Mouse (Mus musculus) embryonic facial prominence, embryonic 11.5 days (tissue): ENCODE results near the gene Blmh. TPM values are rescaled to one million over a fixed set of nuclear protein-coding genes. Genes with fewer than 3 reads are reported as not detected.

Experiments
- ATAC-seq: fragments of 200-750 bp; cut with Nextera tagmentation; replicated peaks from 2 replicates; pipeline ENCODE4 v1.8.0; 2017; ENCODE audit warnings: low read depth; ENCODE audit not compliant: insufficient number of reproducible peaks, low FRiP score, low TSS enrichment
- DNase-seq: peaks from one replicate; pipeline ENCODE4 v3.0.0-alpha.2; 2015; ENCODE audit warnings: low spot score
- H3K27ac ChIP-seq: fragments of 300-500 bp; sonication (generic); replicated peaks from 2 replicates; pipeline ENCODE4 v1.5.1; 2014; ENCODE audit warnings: mild to moderate bottlenecking, low read depth, low read length, control low read depth
- H3K27me3 ChIP-seq: fragments of 300-500 bp; sonication (generic); 2 replicates; pipeline ENCODE4 v1.6.1; 2014; ENCODE audit warnings: mild to moderate bottlenecking, low read length, moderate library complexity, mixed read lengths; ENCODE audit not compliant: control insufficient read depth, insufficient read depth
- H3K36me3 ChIP-seq: fragments of 300-500 bp; sonication (generic); replicated peaks from 2 replicates; pipeline ENCODE4 v1.6.1; 2014; ENCODE audit warnings: low read depth, mild to moderate bottlenecking, low read length, moderate library complexity, mixed read lengths; ENCODE audit not compliant: control insufficient read depth, insufficient read depth
- H3K4me1 ChIP-seq: fragments of 300-500 bp; sonication (generic); 2 replicates; pipeline ENCODE4 v1.6.1; 2014; ENCODE audit warnings: low read length, mixed read lengths; ENCODE audit not compliant: control insufficient read depth, insufficient read depth
- H3K4me2 ChIP-seq: fragments of 300-500 bp; sonication (generic); 2 replicates; pipeline ENCODE4 v1.6.1; 2014; ENCODE audit warnings: low read depth, mild to moderate bottlenecking, control low read depth, low read length, moderate library complexity
- H3K4me3 ChIP-seq: fragments of 300-500 bp; sonication (generic); 2 replicates; pipeline ENCODE4 v1.5.1; 2014; ENCODE audit warnings: low read depth, low read length, control low read depth
- H3K9ac ChIP-seq: fragments of 300-500 bp; sonication (generic); replicated peaks from 2 replicates; pipeline ENCODE4 v1.6.1; 2014; ENCODE audit warnings: mild to moderate bottlenecking, control low read depth, low read length
- H3K9me3 ChIP-seq: fragments of 300-500 bp; sonication (generic); replicated peaks from 2 replicates; pipeline ENCODE4 v1.6.1; 2016; ENCODE audit warnings: mild to moderate bottlenecking, low read length, inconsistent platforms, mixed read lengths; ENCODE audit not compliant: control insufficient read depth
- WGBS: fragments of 180-500 bp; shearing (Covaris S2); extraction: QIAGEN DNeasy Blood & Tissue Kit; methylation state at CpG from one replicate; pipeline ENCODE4 v1.1.7; 2014; 5-methylcytosine and 5-hydroxymethylcytosine counted together
- polyA plus RNA-seq: library from polyadenylated mRNA; unstranded; fragments of >200 nt; fragmentation: Nextera tagmentation; extraction: Ambion mirVana; gene quantifications from 2 replicates; pipeline ENCODE4 v1.2.1, GENCODE M21; 2014

Gene Blmh
- polyA plus RNA-seq, 1 experiment from 2014 or later = 187 TPM

DNA sequence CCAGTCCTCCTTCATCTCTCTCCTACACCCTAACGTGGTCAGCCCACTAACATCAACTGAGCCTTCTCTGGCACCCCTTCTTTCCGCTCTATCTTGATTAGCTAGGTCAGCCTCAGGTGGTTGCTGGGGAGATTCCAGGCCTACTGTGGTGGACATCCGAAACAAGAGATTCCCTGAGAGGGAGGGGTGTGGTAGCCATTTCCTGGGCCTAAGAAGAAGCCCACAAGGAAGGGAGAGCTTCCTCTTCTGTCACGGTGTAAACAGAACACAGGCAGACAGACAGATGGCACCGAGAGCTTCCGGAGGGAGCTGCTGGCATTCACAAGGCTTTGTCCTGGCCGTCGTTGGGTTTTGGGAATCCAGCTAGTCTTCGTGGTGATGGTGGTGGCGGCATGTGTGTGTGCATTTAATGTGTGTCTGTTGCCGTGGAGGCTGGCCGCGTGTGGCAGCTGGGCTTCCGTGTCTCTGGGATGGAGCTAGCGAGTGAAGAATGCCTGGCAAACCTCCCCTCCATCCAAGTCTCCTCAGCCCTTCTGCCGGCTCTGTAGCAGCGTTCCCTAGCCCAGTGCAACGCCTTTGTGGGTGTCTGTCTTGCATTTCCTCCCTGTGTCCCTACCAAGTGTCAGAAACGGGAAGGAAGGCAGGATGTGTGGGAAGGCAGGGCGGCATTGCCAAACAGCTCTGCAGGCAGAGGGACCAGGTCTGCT lies 71.5 kb downstream of the Blmh start:
- no peak for ATAC-seq
- no peak for DNase-seq
- no peaks in the 10 kb centered on the region; the same call in none of the 2 replicates for H3K4me1 ChIP-seq
- H3K27me3 ChIP-seq = peaks cover 21% of the 10 kb centered on the region
- H3K9me3 ChIP-seq = no peaks in the 10 kb centered on the region
- WGBS = 58% methylated on average over 20 of the region's 20 CpGs
- H3K4me2 ChIP-seq = no peak overlapping the region
- H3K9ac ChIP-seq = no peak overlapping the region
- H3K36me3 ChIP-seq = no peaks in the 10 kb centered on the region
- no peak overlapping the region for H3K4me3 ChIP-seq
- no peak overlapping the region for H3K27ac ChIP-seq

- H3K27ac ChIP-seq = no peak overlapping the region
- no peaks in the 10 kb centered on the region for H3K9me3 ChIP-seq
- no peak overlapping the region for H3K9ac ChIP-seq
- no peaks in the 10 kb centered on the region; the same call in none of the 2 replicates for H3K4me1 ChIP-seq
- WGBS = 1% methylated on average over 21 of the region's 21 CpGs
- H3K27me3 ChIP-seq = peaks cover 21% of the 10 kb centered on the region
- H3K36me3 ChIP-seq = no peaks in the 10 kb centered on the region
- H3K4me3 ChIP-seq = peak overlapping the region; percentile 44
- peak overlapping the region; percentile 83 for H3K4me2 ChIP-seq
- DNase-seq (peak; percentile 90), ATAC-seq (peak; percentile 61)
Measured at GRCm38 (mm10) chr11:76997305-76997704, 72.7 kb downstream of the Blmh start.

DNA sequence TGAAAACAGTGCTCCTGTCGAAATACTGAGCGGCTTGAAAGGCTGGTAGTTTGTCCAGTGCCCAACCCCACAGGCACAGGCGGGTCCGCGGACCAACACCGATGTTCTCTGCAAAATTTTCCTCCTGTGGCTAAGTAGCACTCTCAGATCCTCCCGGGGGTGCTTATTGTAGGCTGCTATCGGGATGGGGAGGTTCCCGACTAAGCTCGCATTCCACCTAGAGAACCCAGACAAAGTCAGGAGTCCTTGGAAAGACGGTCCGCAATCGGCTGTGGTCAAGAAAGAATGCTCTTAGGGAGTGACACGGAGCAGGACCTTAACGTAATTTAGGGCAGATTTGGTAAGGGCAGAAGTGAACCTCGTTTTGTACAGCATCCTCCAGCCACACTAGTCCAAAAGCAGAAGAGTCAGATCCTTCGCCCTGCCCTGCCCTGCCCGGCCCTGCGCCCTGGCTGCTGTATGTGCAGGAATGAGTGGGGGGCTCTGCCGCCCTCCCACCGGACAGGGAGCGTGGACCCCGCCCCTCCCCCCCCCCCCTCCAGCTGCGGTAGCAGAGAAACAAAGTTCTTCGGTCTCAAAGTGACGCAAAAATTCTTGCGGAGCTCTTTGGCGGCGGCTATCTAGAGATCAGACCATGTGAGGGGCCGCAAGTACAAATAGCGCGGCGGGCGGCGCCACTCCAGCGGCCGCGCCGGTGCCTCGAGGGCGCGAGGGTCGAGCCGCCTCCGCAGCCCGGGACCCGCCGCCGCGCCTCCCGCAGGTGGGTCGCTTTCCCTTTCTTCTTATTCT lies 73.5 kb downstream of the Blmh start, which contains the start of gene Slc6a4:
Slc6a4 (plus strand) TSS at position 688 of the 789 bp plus-strand sequence.
- Histone ChIP-seq H3K9me3 (no peaks in the 10 kb centered on the region), H3K27me3 (peaks cover 21% of the 10 kb centered on the region), H3K9ac (no peak within 1 kb of the TSS; the same call in 1 of the 2 replicates), H3K27ac (no peak within 1 kb of the TSS), H3K4me3 (peak within 1 kb of the TSS; percentile 44), H3K36me3 (no peaks in the 10 kb centered on the region), H3K4me1 (no peaks in the 10 kb centered on the region; the same call in none of the 2 replicates), H3K4me2 (peak within 1 kb of the TSS; percentile 83)
- WGBS = under 1% methylated on average over 43 of the region's 52 CpGs
- DNase-seq = peak; percentile 58
- no peak for ATAC-seq

- no peak overlapping the region; the same call in 1 of the 2 replicates for H3K9ac ChIP-seq
- H3K36me3 ChIP-seq = no peaks in the 10 kb centered on the region
- WGBS = 12% methylated on average over 24 of the region's 24 CpGs
- ATAC-seq (no peak), DNase-seq (peak; percentile 30)
- no peak overlapping the region for H3K27ac ChIP-seq
- no peaks in the 10 kb centered on the region; the same call in none of the 2 replicates for H3K4me1 ChIP-seq
- H3K4me2 ChIP-seq = peak overlapping the region; percentile 83
- peak overlapping the region; percentile 44 for H3K4me3 ChIP-seq
- H3K9me3 ChIP-seq = no peaks in the 10 kb centered on the region
- peaks cover 21% of the 10 kb centered on the region for H3K27me3 ChIP-seq
Measured at GRCm38 (mm10) chr11:76998705-76999226, 74.2 kb downstream of the Blmh start.

GRCm38 (mm10) chr11:77000741-77001140 lies 76.1 kb downstream of the Blmh start:
- no peak overlapping the region for H3K4me2 ChIP-seq
- WGBS = 62% methylated on average over 5 of the region's 5 CpGs
- peaks cover 21% of the 10 kb centered on the region for H3K27me3 ChIP-seq
- no peak overlapping the region for H3K9ac ChIP-seq
- H3K4me3 ChIP-seq = no peak overlapping the region
- H3K36me3 ChIP-seq = no peaks in the 10 kb centered on the region
- no peaks in the 10 kb centered on the region for H3K9me3 ChIP-seq
- DNase-seq = no peak
- no peak overlapping the region for H3K27ac ChIP-seq
- H3K4me1 ChIP-seq = no peaks in the 10 kb centered on the region; the same call in none of the 2 replicates
- ATAC-seq = no peak

GRCm38 (mm10) chr11:77002361-77002760 lies 77.8 kb downstream of the Blmh start:
- 78% methylated on average over 1 of the region's 1 CpGs for WGBS
- no peak for DNase-seq
- H3K9ac ChIP-seq = no peak overlapping the region
- H3K27ac ChIP-seq = no peak overlapping the region
- no peaks in the 10 kb centered on the region for H3K9me3 ChIP-seq
- H3K27me3 ChIP-seq = peaks cover 15% of the 10 kb centered on the region
- H3K4me3 ChIP-seq = no peak overlapping the region
- H3K4me1 ChIP-seq = no peaks in the 10 kb centered on the region; the same call in 1 of the 2 replicates
- H3K36me3 ChIP-seq = no peaks in the 10 kb centered on the region
- no peak for ATAC-seq
- H3K4me2 ChIP-seq = no peak overlapping the region

- 49% methylated on average over 4 of the region's 4 CpGs for WGBS
- no peaks in the 10 kb centered on the region for H3K36me3 ChIP-seq
- no peak overlapping the region for H3K4me2 ChIP-seq
- H3K4me1 ChIP-seq = no peaks in the 10 kb centered on the region
- DNase-seq (no peak), ATAC-seq (no peak)
- no peak overlapping the region for H3K27ac ChIP-seq
- H3K9ac ChIP-seq = no peak overlapping the region
- H3K27me3 ChIP-seq = no peaks in the 10 kb centered on the region
- no peak overlapping the region for H3K4me3 ChIP-seq
- H3K9me3 ChIP-seq = no peaks in the 10 kb centered on the region
Measured at GRCm38 (mm10) chr11:77005881-77006280, 81.3 kb downstream of the Blmh start.
